Mouse (Mus musculus): ENCODE measurements around the gene Cmas. TPM values are rescaled to one million over a fixed set of nuclear protein-coding genes. Genes with fewer than 3 reads are reported as not detected.

The Cmas gene
- polyA plus RNA-seq, 1 experiment from 2014 or later: 181 TPM

- H3K9me3 ChIP-seq (ENCODE audit: control insufficient read depth, low read length): no peaks in the 10 kb centered on the region
- H3K4me3 ChIP-seq (ENCODE audit: low read depth, low read length): no peak overlapping the region
- H3K27me3 ChIP-seq (ENCODE audit: control insufficient read depth, insufficient read depth, low read length): no peaks in the 10 kb centered on the region
- H3K4me1 ChIP-seq (ENCODE audit: control insufficient read depth, insufficient read depth, low read length): no peaks in the 10 kb centered on the region
- ATAC-seq (ENCODE audit: low read depth): no peak
- no peak overlapping the region for H3K4me2 ChIP-seq (ENCODE audit: low read depth, low read length)
- 87% methylated on average over 8 of the region's 8 CpGs for whole genome bisulfite sequencing
- H3K36me3 ChIP-seq (ENCODE audit: control insufficient read depth, insufficient read depth, low read length): no peaks in the 10 kb centered on the region
- H3K9ac ChIP-seq (replicated peaks; ENCODE audit: low read depth, low read length): no peak overlapping the region
- H3K27ac ChIP-seq (ENCODE audit: low read depth, low read length): no peak overlapping the region
These were observed 34.8 kb upstream of the Cmas start for GRCm38 (mm10) chr6:142721731-142722130.

GRCm38 (mm10) chr6:142726032-142726431 is 30.5 kb upstream of the Cmas start:
- no peak for ATAC-seq (ENCODE audit: low read depth)
- no peaks in the 10 kb centered on the region for H3K36me3 ChIP-seq (ENCODE audit: control insufficient read depth, insufficient read depth, low read length)
- WGBS: 89% methylated on average over 4 of the region's 4 CpGs
- no peak overlapping the region for H3K9ac ChIP-seq (replicated peaks; ENCODE audit: low read depth, low read length)
- no peak overlapping the region for H3K4me2 ChIP-seq (ENCODE audit: low read depth, low read length)
- no peak overlapping the region for H3K27ac ChIP-seq (ENCODE audit: low read depth, low read length)
- no peaks in the 10 kb centered on the region for H3K4me1 ChIP-seq (ENCODE audit: control insufficient read depth, insufficient read depth, low read length)
- no peaks in the 10 kb centered on the region for H3K27me3 ChIP-seq (ENCODE audit: control insufficient read depth, insufficient read depth, low read length)
- H3K4me3 ChIP-seq (ENCODE audit: low read depth, low read length): no peak overlapping the region
- H3K9me3 ChIP-seq (ENCODE audit: control insufficient read depth, low read length): no peaks in the 10 kb centered on the region

DNA sequence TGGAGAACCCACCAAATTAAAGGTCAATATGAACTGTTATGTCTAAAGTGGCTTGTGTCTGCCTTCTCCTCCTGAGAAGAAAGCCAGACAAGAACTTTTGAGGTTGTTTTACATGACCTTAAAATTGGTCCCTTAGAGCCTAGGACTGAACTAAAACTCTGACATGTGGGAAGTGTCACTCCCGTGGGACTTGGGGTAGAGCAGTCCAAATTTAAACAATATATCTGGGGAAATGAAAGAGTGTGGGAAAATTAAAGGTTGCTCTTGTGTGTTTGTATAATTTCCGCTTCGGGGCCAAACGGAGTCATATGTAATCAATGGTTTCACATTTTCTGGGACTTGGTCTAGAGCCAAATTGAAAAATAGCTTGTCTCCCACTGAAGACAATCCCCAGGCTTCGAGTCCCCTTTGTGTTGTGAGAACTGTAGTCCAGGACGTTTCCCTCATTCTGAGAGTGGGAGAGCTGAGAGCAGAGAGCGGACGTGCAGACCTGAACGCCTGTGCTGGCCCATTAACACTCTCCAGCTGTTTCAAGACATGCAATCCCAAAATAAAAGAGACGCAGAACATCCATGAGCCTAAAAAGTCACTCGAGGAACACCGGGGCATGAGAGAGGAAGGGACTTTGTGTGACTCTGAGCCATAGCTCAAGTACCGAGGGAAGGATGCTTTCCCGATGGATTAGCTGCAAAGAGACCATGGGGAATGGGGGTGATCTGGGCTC is 23.8 kb upstream of the Cmas start:
- no peak overlapping the region for H3K27ac ChIP-seq (ENCODE audit: low read depth, low read length)
- H3K9ac ChIP-seq (replicated peaks; ENCODE audit: low read depth, low read length): no peak overlapping the region
- no peak overlapping the region for H3K4me3 ChIP-seq (ENCODE audit: low read depth, low read length)
- H3K4me2 ChIP-seq (ENCODE audit: low read depth, low read length): no peak overlapping the region
- H3K4me1 ChIP-seq (ENCODE audit: control insufficient read depth, insufficient read depth, low read length): no peaks in the 10 kb centered on the region
- no peak for ATAC-seq (ENCODE audit: low read depth)
- H3K36me3 ChIP-seq (ENCODE audit: control insufficient read depth, insufficient read depth, low read length): no peaks in the 10 kb centered on the region
- WGBS: 77% methylated on average over 14 of the region's 14 CpGs
- no peaks in the 10 kb centered on the region for H3K9me3 ChIP-seq (ENCODE audit: control insufficient read depth, low read length)
- no peaks in the 10 kb centered on the region for H3K27me3 ChIP-seq (ENCODE audit: control insufficient read depth, insufficient read depth, low read length)

GRCm38 (mm10) chr6:142735302-142736005 is 21.0 kb upstream of the Cmas start:
- 50% methylated on average over 8 of the region's 8 CpGs for WGBS
- no peaks in the 10 kb centered on the region for H3K9me3 ChIP-seq (ENCODE audit: control insufficient read depth, low read length)
- peak; percentile 44; the same call in 1 of the 2 replicates for ATAC-seq (ENCODE audit: low read depth)
- no peak overlapping the region for H3K9ac ChIP-seq (replicated peaks; ENCODE audit: low read depth, low read length)
- no peak overlapping the region for H3K4me2 ChIP-seq (ENCODE audit: low read depth, low read length)
- no peaks in the 10 kb centered on the region for H3K36me3 ChIP-seq (ENCODE audit: control insufficient read depth, insufficient read depth, low read length)
- H3K27ac ChIP-seq (ENCODE audit: low read depth, low read length): no peak overlapping the region
- H3K4me3 ChIP-seq (ENCODE audit: low read depth, low read length): no peak overlapping the region
- no peaks in the 10 kb centered on the region for H3K4me1 ChIP-seq (ENCODE audit: control insufficient read depth, insufficient read depth, low read length)
- H3K27me3 ChIP-seq (ENCODE audit: control insufficient read depth, insufficient read depth, low read length): no peaks in the 10 kb centered on the region

DNA sequence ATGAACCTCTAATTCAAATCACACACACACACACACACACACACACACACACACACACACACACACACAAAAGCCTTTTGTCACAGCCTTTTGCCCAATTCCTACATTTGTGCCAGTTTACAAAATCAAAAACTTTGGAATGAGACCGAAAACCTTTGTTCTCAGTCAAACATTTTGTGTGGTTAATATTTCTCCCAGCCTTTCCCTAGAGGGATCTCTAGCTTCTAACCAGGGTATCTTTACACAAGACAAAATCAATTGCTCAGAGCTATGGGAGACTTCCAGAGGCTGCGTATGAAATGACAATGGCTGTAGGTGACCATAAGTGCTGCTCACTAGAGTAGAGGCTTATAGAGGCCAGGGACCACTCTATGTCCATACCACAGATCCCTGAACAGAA is 18.3 kb upstream of the Cmas start:
- Histone ChIP-seq H3K9ac (replicated peaks; ENCODE audit: low read depth, low read length) (no peak overlapping the region), H3K4me1 (ENCODE audit: control insufficient read depth, insufficient read depth, low read length) (no peaks in the 10 kb centered on the region), H3K9me3 (ENCODE audit: control insufficient read depth, low read length) (no peaks in the 10 kb centered on the region), H3K36me3 (ENCODE audit: control insufficient read depth, insufficient read depth, low read length) (no peaks in the 10 kb centered on the region), H3K4me3 (ENCODE audit: low read depth, low read length) (no peak overlapping the region), H3K27me3 (ENCODE audit: control insufficient read depth, insufficient read depth, low read length) (no peaks in the 10 kb centered on the region), H3K27ac (ENCODE audit: low read depth, low read length) (no peak overlapping the region), H3K4me2 (ENCODE audit: low read depth, low read length) (no peak overlapping the region)
- 93% methylated on average over 2 of the region's 2 CpGs for whole genome bisulfite sequencing
- no peak for ATAC-seq (ENCODE audit: low read depth)

GRCm38 (mm10) chr6:142738637-142739036 is 17.8 kb upstream of the Cmas start:
- no peak overlapping the region for H3K4me3 ChIP-seq (ENCODE audit: low read depth, low read length)
- H3K9ac ChIP-seq (replicated peaks; ENCODE audit: low read depth, low read length): no peak overlapping the region
- no peak overlapping the region for H3K27ac ChIP-seq (ENCODE audit: low read depth, low read length)
- no peaks in the 10 kb centered on the region for H3K4me1 ChIP-seq (ENCODE audit: control insufficient read depth, insufficient read depth, low read length)
- WGBS: 82% methylated on average over 6 of the region's 6 CpGs
- H3K36me3 ChIP-seq (ENCODE audit: control insufficient read depth, insufficient read depth, low read length): no peaks in the 10 kb centered on the region
- no peaks in the 10 kb centered on the region for H3K9me3 ChIP-seq (ENCODE audit: control insufficient read depth, low read length)
- H3K27me3 ChIP-seq (ENCODE audit: control insufficient read depth, insufficient read depth, low read length): no peaks in the 10 kb centered on the region
- H3K4me2 ChIP-seq (ENCODE audit: low read depth, low read length): no peak overlapping the region
- ATAC-seq (ENCODE audit: low read depth): no peak

- no peaks in the 10 kb centered on the region for H3K36me3 ChIP-seq (ENCODE audit: control insufficient read depth, insufficient read depth, low read length)
- H3K4me1 ChIP-seq (ENCODE audit: control insufficient read depth, insufficient read depth, low read length): no peaks in the 10 kb centered on the region
- no peaks in the 10 kb centered on the region for H3K27me3 ChIP-seq (ENCODE audit: control insufficient read depth, insufficient read depth, low read length)
- 86% methylated on average over 6 of the region's 6 CpGs for WGBS
- H3K9me3 ChIP-seq (ENCODE audit: control insufficient read depth, low read length): no peaks in the 10 kb centered on the region
- H3K4me3 ChIP-seq (ENCODE audit: low read depth, low read length): no peak overlapping the region
- H3K27ac ChIP-seq (ENCODE audit: low read depth, low read length): no peak overlapping the region
- H3K9ac ChIP-seq (replicated peaks; ENCODE audit: low read depth, low read length): no peak overlapping the region
- H3K4me2 ChIP-seq (ENCODE audit: low read depth, low read length): no peak overlapping the region
- ATAC-seq (ENCODE audit: low read depth): no peak
These were observed 14.7 kb upstream of the Cmas start for GRCm38 (mm10) chr6:142741763-142742162.

DNA sequence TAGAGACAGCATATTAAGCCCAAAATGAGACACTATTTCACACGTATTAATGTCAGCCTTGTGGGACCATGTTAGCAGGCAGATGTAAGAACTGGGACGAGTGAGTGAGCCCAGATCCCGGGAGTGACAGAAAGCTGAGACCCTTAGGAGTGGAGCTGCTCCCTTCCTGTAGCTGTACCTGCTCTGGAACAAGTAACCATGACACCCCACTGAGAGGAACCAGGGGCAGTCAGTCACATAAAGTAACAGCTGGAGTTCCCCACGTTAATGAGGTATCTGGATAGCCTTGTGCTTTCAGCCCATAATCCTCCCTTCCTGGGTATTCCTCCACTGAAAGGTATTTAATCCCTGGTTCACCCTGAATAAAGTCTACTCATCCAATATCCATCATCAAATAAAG is 13.3 kb upstream of the Cmas start:
- Histone ChIP-seq H3K4me1 (ENCODE audit: control insufficient read depth, insufficient read depth, low read length) (no peaks in the 10 kb centered on the region), H3K9me3 (ENCODE audit: control insufficient read depth, low read length) (no peaks in the 10 kb centered on the region), H3K4me3 (ENCODE audit: low read depth, low read length) (no peak overlapping the region), H3K36me3 (ENCODE audit: control insufficient read depth, insufficient read depth, low read length) (no peaks in the 10 kb centered on the region), H3K27ac (ENCODE audit: low read depth, low read length) (no peak overlapping the region), H3K9ac (replicated peaks; ENCODE audit: low read depth, low read length) (no peak overlapping the region), H3K27me3 (ENCODE audit: control insufficient read depth, insufficient read depth, low read length) (no peaks in the 10 kb centered on the region), H3K4me2 (ENCODE audit: low read depth, low read length) (no peak overlapping the region)
- 65% methylated on average over 4 of the region's 4 CpGs for WGBS
- ATAC-seq (ENCODE audit: low read depth): no peak

DNA sequence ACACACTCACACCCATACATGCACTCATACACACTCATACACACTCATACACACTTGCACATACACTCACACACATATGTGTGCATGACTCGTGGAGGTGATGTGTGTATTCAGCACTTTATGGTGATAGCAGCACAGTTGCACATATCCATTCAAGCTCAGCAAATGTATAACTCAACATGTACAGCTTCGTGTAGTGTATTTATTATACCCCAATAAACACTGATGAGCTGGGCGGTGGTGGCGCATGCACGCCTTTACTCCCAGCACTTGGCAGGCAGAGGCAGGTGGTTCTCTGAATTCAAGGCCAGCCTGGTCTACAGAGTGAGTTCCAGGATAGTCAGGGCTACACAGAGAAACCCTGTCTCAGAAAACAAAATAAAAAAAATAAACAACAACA is 11.0 kb upstream of the Cmas start:
- H3K9me3 ChIP-seq (ENCODE audit: control insufficient read depth, low read length): no peaks in the 10 kb centered on the region
- no peak overlapping the region for H3K27ac ChIP-seq (ENCODE audit: low read depth, low read length)
- no peak overlapping the region for H3K9ac ChIP-seq (replicated peaks; ENCODE audit: low read depth, low read length)
- no peak for ATAC-seq (ENCODE audit: low read depth)
- no peaks in the 10 kb centered on the region for H3K27me3 ChIP-seq (ENCODE audit: control insufficient read depth, insufficient read depth, low read length)
- no peak overlapping the region for H3K4me2 ChIP-seq (ENCODE audit: low read depth, low read length)
- no peaks in the 10 kb centered on the region for H3K4me1 ChIP-seq (ENCODE audit: control insufficient read depth, insufficient read depth, low read length)
- no peak overlapping the region for H3K4me3 ChIP-seq (ENCODE audit: low read depth, low read length)
- no peaks in the 10 kb centered on the region for H3K36me3 ChIP-seq (ENCODE audit: control insufficient read depth, insufficient read depth, low read length)
- 92% methylated on average over 5 of the region's 5 CpGs for WGBS

Measured in neural tube, embryonic 14.5 days (tissue).